Mouse (Mus musculus): ENCODE data around the gene Cntn5.
"Not testable (repeated sequence)": the region's sequence is repeated elsewhere in the genome, so short reads cannot be mapped to it uniquely, and the experiment has no call there.

Gene Cntn5

DNA sequence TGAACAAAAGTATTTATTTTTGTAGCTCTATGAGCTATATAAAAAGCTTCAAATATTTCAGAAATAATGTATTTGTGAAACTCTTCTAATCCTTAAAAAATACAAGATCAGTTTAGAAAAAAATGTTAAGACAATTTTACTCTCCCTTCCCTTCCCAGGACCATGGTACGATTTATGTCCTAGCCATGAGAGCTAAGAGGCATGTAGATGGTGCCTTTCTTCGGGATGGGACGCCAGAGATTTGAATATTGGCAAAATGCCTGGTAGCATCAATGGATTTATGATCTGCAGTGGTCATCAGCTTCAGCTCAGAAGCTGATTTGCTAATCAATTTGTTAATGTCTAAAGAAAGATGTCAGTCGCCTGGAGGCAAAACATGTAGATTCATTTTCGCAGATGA, 258.6 kb downstream of the Cntn5 start:
- no peak for DNase-seq

GRCm38 (mm10) chr9:10645045-10645830, 259.3 kb downstream of the Cntn5 start:
- no peak for DNase-seq

DNA sequence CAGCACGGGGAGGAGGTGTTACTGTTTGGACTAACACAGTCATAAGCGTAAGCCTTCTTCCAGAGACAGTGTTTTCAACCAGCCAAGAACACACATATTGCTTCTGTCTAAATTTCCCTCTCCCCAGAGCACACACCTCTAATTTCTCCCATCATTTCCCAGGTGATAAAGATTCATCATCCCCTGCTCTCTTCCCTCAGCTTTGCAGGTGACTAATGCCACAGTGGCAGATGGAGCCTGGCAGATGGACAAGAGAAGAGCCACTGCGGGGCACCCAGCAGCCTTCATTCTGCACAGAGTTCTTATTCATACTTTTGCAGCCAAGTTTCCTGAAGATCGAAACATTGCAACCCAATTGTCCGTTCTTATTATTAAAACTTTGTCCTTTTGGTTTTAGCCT, 286.5 kb downstream of the Cntn5 start:
- DNase-seq: no peak

DNA sequence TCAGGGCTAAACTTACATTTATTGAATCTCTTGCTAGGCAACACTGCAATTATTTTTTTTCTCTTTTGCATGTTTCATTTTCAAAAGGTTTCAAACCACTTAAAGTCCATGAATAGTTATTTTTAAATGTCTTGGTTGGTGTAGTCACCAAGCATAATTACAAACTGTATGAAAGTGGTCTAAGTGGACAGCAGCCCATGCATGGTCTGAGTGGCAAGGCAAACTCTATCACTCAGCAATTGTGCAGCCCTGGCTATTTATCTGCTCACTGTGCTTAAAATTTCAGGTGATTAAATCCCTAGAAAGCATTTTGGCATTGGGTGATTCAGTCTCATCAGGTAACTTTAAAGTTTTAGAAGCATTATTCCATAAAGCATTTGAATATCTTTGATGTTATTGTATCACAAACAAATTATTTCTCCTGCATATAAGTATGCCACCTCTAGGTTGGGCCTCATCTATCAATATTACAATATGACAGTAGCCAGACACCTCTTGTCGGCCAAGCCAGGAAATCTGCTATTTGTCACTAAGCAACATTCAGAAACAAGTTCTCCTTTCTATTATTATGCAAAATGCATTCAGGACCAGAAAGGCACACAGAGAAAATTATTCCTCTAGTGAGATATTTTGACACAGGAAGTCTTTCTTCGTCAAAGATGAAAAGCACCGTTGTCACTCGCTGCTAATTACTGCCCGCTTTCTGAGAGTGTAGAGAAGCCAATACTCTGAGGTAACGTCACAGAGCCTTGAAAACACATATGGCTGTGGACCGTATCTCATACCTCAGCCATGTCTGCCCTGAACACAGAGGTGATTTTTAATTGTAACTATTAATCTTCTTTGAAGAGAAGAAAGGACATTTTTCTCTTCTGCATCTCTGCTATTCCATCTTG, 329.0 kb downstream of the Cntn5 start:
- no peak for DNase-seq

- DNase-seq: no peak
Measured at GRCm38 (mm10) chr9:10569830-10570229, 334.7 kb downstream of the Cntn5 start.

- not testable (repeated sequence) for DNase-seq
Measured at GRCm38 (mm10) chr9:10540877-10541276, 363.7 kb downstream of the Cntn5 start.

DNA sequence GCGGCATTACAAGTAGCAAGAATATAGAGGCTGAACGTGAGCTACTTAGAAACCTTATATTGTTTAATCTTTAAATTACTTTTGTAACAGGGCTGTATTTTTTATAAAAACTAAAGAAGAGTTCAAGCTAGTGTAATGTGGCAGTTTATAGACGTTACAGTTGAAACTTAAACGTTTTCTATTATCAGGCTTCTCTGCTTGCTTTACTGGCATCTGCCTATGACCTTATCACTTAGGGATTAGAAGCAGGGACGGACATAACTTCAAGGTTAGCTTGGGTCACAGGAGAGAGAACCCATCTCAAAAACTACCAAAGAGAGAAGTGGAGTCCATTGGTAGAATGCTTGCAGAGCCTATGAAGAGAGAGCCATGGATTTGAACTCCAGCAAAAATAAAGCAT, 372.3 kb downstream of the Cntn5 start:
- DNase-seq: no peak

DNA sequence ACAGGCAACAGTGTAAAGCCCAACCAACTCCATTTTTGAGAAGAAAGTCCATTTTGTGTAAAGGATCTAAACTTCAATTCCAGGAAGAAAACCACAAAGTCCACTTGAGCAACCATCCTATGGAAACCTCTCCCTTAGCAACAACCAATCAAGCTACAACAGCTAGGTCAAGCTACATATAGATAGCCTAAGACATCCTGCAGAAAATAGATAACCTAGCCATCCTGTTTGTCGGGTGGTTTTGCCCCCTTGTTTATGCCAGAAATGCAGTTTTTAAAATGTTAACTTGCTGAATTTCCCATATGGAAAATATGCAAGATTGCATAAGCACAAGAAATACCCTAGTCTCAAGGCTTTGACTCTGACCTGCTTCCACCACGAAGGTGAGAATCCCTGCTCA, 373.5 kb downstream of the Cntn5 start:
- DNase-seq: no peak

- DNase-seq: no peak
Measured at GRCm38 (mm10) chr9:10529528-10529927, 375.0 kb downstream of the Cntn5 start.

- no peak for DNase-seq
Measured at GRCm38 (mm10) chr9:10529113-10529512, 375.5 kb downstream of the Cntn5 start.

DNA sequence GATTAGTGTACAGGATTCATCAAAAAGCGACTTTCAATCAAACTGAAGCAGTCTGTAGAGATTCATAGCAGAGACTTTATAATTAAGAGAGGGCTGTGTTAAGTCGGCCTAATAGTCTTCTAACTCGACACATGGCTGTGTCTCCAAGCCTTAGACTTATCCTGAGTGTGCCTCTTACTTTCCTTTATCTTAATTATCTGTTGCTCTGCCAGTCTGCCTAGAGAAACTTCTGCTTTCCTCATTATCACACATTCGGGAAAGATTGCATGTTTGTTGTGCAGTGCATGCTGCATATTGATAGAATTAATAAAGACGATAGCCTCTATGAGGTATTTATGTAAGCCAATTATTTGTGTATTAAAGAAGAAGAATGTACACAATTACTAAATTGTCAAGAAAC, 375.9 kb downstream of the Cntn5 start:
- DNase-seq: no peak

GRCm38 (mm10) chr9:10525915-10526667, 378.5 kb downstream of the Cntn5 start:
- no peak for DNase-seq

GRCm38 (mm10) chr9:10522604-10523003, 382.0 kb downstream of the Cntn5 start:
- no peak for DNase-seq

DNA sequence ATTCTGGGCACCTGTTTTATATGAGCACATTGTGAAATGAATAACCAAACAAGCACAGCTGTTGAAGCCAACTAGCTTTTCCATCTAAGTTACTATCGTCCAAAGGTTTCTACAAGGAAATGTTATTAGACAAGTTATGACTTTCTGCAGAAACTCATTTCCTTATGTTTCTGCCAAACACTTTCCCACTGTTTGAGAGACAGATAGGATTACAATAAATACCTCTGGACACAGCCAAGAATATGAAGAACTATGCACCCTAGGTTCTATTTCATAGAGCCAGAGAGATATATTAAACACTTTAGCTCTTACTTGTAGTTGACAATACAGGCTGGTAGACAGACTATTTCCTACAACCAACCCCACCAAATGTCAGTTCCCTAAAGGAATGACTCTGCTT, 383.5 kb downstream of the Cntn5 start:
- DNase-seq: no peak

GRCm38 (mm10) chr9:10492243-10492642, 412.3 kb downstream of the Cntn5 start:
- DNase-seq: no peak

DNA sequence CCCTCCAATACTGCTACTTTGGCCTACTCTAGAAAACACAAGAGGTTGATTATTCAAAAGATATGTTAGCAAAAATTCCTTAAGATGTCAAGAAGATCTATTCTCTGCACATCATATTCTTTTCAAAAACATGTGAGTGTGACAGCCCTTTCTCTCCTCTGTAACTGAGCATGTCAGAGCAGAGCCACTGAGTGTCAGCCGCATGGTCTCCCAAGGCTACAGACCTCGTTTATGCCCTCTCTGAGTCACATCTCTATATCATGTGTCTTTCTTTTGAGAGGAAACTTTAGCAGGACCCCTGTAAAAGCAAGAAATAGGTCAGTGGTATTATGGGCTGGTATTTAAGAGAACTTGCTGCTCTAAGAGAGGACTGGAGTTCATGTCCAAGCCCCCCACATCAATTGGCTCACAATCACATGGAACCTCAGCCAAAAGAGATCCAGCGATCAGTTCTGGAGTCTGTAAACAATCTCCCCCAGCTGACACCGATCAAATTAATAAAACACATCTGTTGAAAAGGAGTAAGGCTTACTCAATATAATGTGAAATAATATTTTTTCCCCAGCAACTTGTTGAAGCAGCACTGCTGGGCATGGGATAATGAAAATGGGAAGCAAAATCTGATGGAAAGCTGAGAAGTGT, 433.0 kb downstream of the Cntn5 start:
- DNase-seq: no peak

- DNase-seq: no peak
Measured at GRCm38 (mm10) chr9:10464758-10465157, 439.8 kb downstream of the Cntn5 start.

DNA sequence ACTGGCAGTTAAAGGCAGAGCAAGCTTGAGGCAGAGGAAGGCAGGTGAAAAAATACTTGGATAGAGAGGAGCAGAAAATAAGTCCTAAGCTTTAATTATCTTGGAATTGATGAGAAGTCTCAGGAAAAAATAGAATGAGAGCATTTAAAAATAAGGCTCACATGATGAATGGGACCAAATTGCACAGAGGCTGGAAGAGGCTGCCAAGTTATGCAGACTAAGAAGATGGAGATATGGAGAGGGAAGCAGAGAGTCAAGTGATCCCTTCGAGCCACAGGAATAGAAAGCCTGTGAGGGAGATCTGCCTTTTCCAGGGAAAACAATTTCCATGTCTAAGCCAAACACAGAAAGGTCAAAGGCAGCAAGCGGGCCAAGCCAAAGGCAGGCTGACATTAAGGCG, 446.7 kb downstream of the Cntn5 start:
- DNase-seq: no peak

- no peak for DNase-seq
Measured at GRCm38 (mm10) chr9:10448987-10449563, 455.5 kb downstream of the Cntn5 start.

- no peak for DNase-seq
Measured at GRCm38 (mm10) chr9:10447220-10447837, 457.2 kb downstream of the Cntn5 start.

- no peak for DNase-seq
Measured at GRCm38 (mm10) chr9:10412075-10412474, 492.5 kb downstream of the Cntn5 start.

DNA sequence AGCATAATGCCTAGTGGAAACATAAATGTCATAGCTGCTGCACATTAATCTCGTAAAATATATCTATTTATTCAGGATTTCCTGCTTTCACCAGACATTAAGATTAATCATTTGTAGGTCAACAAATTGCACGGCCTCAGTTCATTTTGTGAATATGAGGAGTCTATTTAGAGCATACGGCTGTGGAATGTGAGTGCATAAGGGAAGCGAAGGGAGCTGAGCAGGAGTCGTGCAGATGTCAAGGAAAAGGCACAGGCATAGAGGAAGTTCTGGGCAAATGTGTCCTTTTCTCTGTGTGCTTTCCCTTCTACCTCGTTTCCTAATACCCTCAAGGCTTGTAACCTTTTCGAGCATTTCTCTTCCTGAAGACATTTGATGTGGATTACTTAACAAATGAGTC, 504.5 kb downstream of the Cntn5 start:
- DNase-seq: no peak
